7 mouse cellular contexts compared by ENCODE assay signal in genomic region chr11:119942727-119943427, GRCm38 (mm10). TPM values are rescaled to one million over a fixed set of nuclear protein-coding genes. Genes with fewer than 3 reads are reported as not detected.
DNase-seq lines count a peak whose midpoint lies in the region; ATAC-seq lines count a peak whose summit lies in the region.

Gene Baiap2 (plus strand): TSS chr11:119942763.

- H3K9ac ChIP-seq in midbrain, embryonic 13.5 days (replicated peaks) = peak within 1 kb of the TSS; percentile 79

- under 1% methylated on average over 79 of the region's 79 CpGs for WGBS in embryonic facial prominence, embryonic 10.5 days
- WGBS in limb, embryonic 10.5 days = under 1% methylated on average over 78 of the region's 79 CpGs
- WGBS in midbrain, embryonic 13.5 days = under 1% methylated on average over 62 of the region's 79 CpGs

- H3K4me2 ChIP-seq in midbrain, embryonic 13.5 days (replicated peaks) = peak within 1 kb of the TSS; percentile 99

- peak within 1 kb of the TSS; percentile 72 for H3K4me3 ChIP-seq in embryonic facial prominence, embryonic 10.5 days
- peak within 1 kb of the TSS; percentile 84 for H3K4me3 ChIP-seq in limb, embryonic 10.5 days
- H3K4me3 ChIP-seq in midbrain, embryonic 13.5 days (replicated peaks) = peak within 1 kb of the TSS; percentile 66

- H3K27ac ChIP-seq in embryonic facial prominence, embryonic 10.5 days (replicated peaks) = peak within 1 kb of the TSS; percentile 86
- H3K27ac ChIP-seq in limb, embryonic 10.5 days = peak within 1 kb of the TSS; percentile 85
- H3K27ac ChIP-seq in midbrain, embryonic 13.5 days = peak within 1 kb of the TSS; percentile 75

- peaks cover 55% of the 10 kb centered on the region for H3K27me3 ChIP-seq in embryonic facial prominence, embryonic 10.5 days (replicated peaks; ENCODE audit: low read depth, poor library complexity, severe bottlenecking)
- peaks cover 53% of the 10 kb centered on the region for H3K27me3 ChIP-seq in limb, embryonic 10.5 days (ENCODE audit: low read depth, poor library complexity, severe bottlenecking)
- H3K27me3 ChIP-seq in midbrain, embryonic 13.5 days = peaks cover 35% of the 10 kb centered on the region

- no peaks in the 10 kb centered on the region for H3K9me3 ChIP-seq in embryonic facial prominence, embryonic 10.5 days
- H3K9me3 ChIP-seq in limb, embryonic 10.5 days (replicated peaks) = no peaks in the 10 kb centered on the region
- H3K9me3 ChIP-seq in midbrain, embryonic 13.5 days = no peaks in the 10 kb centered on the region

- peaks cover 81% of the 10 kb centered on the region for H3K4me1 ChIP-seq in embryonic facial prominence, embryonic 10.5 days
- peaks cover 74% of the 10 kb centered on the region for H3K4me1 ChIP-seq in limb, embryonic 10.5 days
- peaks cover 62% of the 10 kb centered on the region for H3K4me1 ChIP-seq in midbrain, embryonic 13.5 days (replicated peaks)

- no peaks in the 10 kb centered on the region for H3K36me3 ChIP-seq in embryonic facial prominence, embryonic 10.5 days (replicated peaks)
- no peaks in the 10 kb centered on the region for H3K36me3 ChIP-seq in limb, embryonic 10.5 days
- no peaks in the 10 kb centered on the region for H3K36me3 ChIP-seq in midbrain, embryonic 13.5 days

- peak; percentile 100 for DNase-seq in adrenal gland, postnatal 10 days
- peak; percentile 100 for DNase-seq in embryonic facial prominence, embryonic 10.5 days (ENCODE audit: low spot score)
- peak; percentile 98 for DNase-seq in kidney, adult 11 months
- peak; percentile 100 for DNase-seq in limb, embryonic 10.5 days (ENCODE audit: low spot score)
- DNase-seq in spleen, adult 12 weeks (ENCODE audit: low spot score) = peak; percentile 91

- ATAC-seq in granulocyte monocyte progenitor cell, adult 5-6 weeks (replicated peaks; ENCODE audit: poor library complexity, severe bottlenecking) = peak; percentile 77
- ATAC-seq in midbrain, embryonic 13.5 days = peak; percentile 94

RNA-seq across cellular contexts. Expression of gene Baiap2, which starts in this region (rescaled TPM):
- total RNA-seq in adrenal gland, postnatal 10 days (2021) = 10 to 100 TPM; 18.9 to 21.3 TPM
- polyA plus RNA-seq in embryonic facial prominence, embryonic 10.5 days (2016; fragmentation: Nextera tagmentation; extraction: Ambion mirVana) = 9.6 and 11.0 TPM in 2 replicates
- total RNA-seq in granulocyte monocyte progenitor cell, adult 5-6 weeks (2014; fragmentation: Nextera tagmentation) = 8.0 and 10.6 TPM in 2 replicates
- total RNA-seq in granulocyte monocyte progenitor cell, adult 5-6 weeks (2017) = 5.9 and 23.5 TPM in 2 replicates
- 13.3 and 13.8 TPM in 2 replicates for polyA plus RNA-seq in limb, embryonic 10.5 days (2016; fragmentation: Nextera tagmentation; extraction: Ambion mirVana)
- polyA plus RNA-seq in midbrain, embryonic 13.5 days (2015; fragmentation: Nextera tagmentation; extraction: Ambion mirVana) = 9.2 and 10.0 TPM in 2 replicates

Comparison
In these comparisons a context has a peak if more than half of its experiments do, and no peak if none do; other contexts are left out.
1. Peak in every context shown above with its lines: DNase-seq, ATAC-seq, H3K4me3 ChIP-seq and H3K27ac ChIP-seq.